Mouse (Mus musculus): ENCODE results near the gene Clptm1. TPM values are rescaled to one million over a fixed set of nuclear protein-coding genes. Genes with fewer than 3 reads are reported as not detected.
"Not testable (repeated sequence)": the region's sequence is repeated elsewhere in the genome, so short reads cannot be mapped to it uniquely, and the experiment has no call there.

Clptm1 gene
- total RNA-seq, 4 experiments from 2014 or later = 140 to 150 (median 146) TPM

GRCm38 (mm10) chr7:19609641-19610332 lies 55.0 kb downstream of the Clptm1 start:
- DNase-seq (ENCODE audit: low spot score in 2 of 2) = no peak

GRCm38 (mm10) chr7:19607291-19607690 lies 57.5 kb downstream of the Clptm1 start:
- no peak for DNase-seq (ENCODE audit: low spot score in 2 of 2)

GRCm38 (mm10) chr7:19604606-19605214 lies 60.1 kb downstream of the Clptm1 start:
- DNase-seq (ENCODE audit: low spot score in 2 of 2) = not testable (repeated sequence)

DNA sequence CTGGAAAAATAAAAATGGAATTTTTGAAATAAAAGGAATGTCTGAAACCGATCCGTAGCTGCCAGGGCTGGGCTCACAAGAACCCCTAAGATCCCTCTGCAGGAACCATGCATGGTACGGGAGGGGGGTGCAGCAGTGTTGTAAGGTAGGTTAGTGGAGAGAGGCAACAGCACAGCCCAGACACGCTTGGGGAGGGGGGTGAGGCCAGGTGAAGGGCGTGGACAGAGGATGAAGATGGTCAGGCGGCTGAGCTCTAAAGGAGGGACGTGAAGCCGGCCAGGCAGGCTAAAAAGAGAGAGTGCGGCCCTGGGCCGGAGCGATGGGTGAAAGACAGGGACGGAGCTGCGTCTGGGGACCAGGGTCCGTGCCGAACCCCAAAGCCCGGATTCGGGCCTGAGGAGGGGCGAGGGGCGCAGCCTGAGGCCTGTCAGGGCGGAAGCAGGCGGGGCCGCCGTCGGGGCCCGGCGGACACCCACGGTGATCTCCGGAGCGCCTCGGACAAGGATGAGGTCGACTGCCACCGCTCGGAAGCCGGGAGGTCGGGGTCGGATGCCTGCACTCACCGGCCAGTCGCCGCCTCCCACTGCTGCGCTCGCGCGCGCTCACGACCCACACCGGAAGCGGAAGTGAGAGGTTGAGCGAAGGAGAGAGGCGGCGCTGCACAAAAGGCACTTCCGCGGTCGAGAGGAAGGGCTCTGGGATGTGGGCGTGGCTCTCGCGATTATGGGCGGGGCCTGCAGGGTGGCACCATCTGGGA lies 60.8 kb downstream of the Clptm1 start, which contains the start of gene Clasrp:
TSS of gene Clasrp (minus strand) at position 638 of the 757 bp plus-strand sequence.
- DNase-seq (ENCODE audit: low spot score in 2 of 2) = peak; percentile 93

GRCm38 (mm10) chr7:19603055-19603454 lies 61.8 kb downstream of the Clptm1 start:
- DNase-seq (ENCODE audit: low spot score in 2 of 2) = no peak

- peak; percentile 53 to 81 for DNase-seq (ENCODE audit: low spot score in 2 of 2)
These were observed 64.3 kb downstream of the Clptm1 start for GRCm38 (mm10) chr7:19600562-19600961.

- no peak for DNase-seq (ENCODE audit: low spot score in 2 of 2)
These were observed 71.6 kb downstream of the Clptm1 start for GRCm38 (mm10) chr7:19593061-19593730.

GRCm38 (mm10) chr7:19589917-19590316 lies 74.9 kb downstream of the Clptm1 start:
- DNase-seq (ENCODE audit: low spot score in 2 of 2) = peak; percentile 78 to 80

- DNase-seq (ENCODE audit: low spot score in 2 of 2) = peak in 1 of 2 experiments; percentile 56
These were observed 75.6 kb downstream of the Clptm1 start for GRCm38 (mm10) chr7:19589207-19589606.

GRCm38 (mm10) chr7:19586269-19586668 lies 78.6 kb downstream of the Clptm1 start:
- DNase-seq (ENCODE audit: low spot score in 2 of 2) = no peak

Other genes starting within 250 kb of the Clptm1 start
- 100 to 1,000 TPM in 1 of 4 experiments, 10 to 100 TPM in 3; 87.6 to 103 (median 95.0) TPM for gene Mark4, start 206.2 kb downstream of the Clptm1 start, total RNA-seq (2022)
- under 1 TPM; 0.08 to 0.41 (median 0.38) TPM for gene Exoc3l2, start 201.7 kb downstream of the Clptm1 start, total RNA-seq (2022)
- gene Bloc1s3, start 156.7 kb downstream of the Clptm1 start, total RNA-seq (2022) = 1 to 10 TPM; 4.7 to 6.7 (median 5.9) TPM
- 10 to 100 TPM; 17.1 to 25.2 (median 21.6) TPM for gene Trappc6a, start 156.6 kb downstream of the Clptm1 start, total RNA-seq (2022)
- gene Nkpd1, start 147.2 kb downstream of the Clptm1 start, total RNA-seq (2022) = under 1 TPM; 0.39 to 0.86 (median 0.77) TPM
- gene Ppp1r37, start 102.0 kb downstream of the Clptm1 start, total RNA-seq (2022) = 100 to 1,000 TPM in 2 of 4 experiments, 10 to 100 TPM in 2; 97.7 to 120 (median 108) TPM
- gene Zfp296, start 87.7 kb downstream of the Clptm1 start, total RNA-seq (2022) = 1 to 10 TPM in 2 of 4 experiments, under 1 TPM in 2; 0.90 to 1.3 (median 1.0) TPM
- gene Gemin7, start 87.4 kb downstream of the Clptm1 start, total RNA-seq (2022) = 10 to 100 TPM; 43.4 to 54.4 (median 49.2) TPM
- 100 to 1,000 TPM in 2 of 4 experiments, 10 to 100 TPM in 2; 96.9 to 109 (median 101) TPM for gene Clasrp, start 60.5 kb downstream of the Clptm1 start, total RNA-seq (2022)
- 10 to 100 TPM in 2 of 4 experiments, 1 to 10 TPM in 2; 8.3 to 11.2 (median 10.5) TPM for gene Relb, start 35.6 kb downstream of the Clptm1 start, total RNA-seq (2022)
- under 1 TPM in 1 of 4 experiments, not detected in 3; 0.66 TPM for gene Apoc2, start 12.9 kb upstream of the Clptm1 start, total RNA-seq (2022)
- gene Gm44805, start 16.4 kb upstream of the Clptm1 start, total RNA-seq (2022) = not detected
- 1 to 10 TPM in 1 of 4 experiments, not detected in 3; 1.2 TPM for gene Apoc4, start 16.4 kb upstream of the Clptm1 start, total RNA-seq (2022)
- 10 to 100 TPM in 1 of 4 experiments, 1 to 10 TPM in 3; 5.3 to 10.7 (median 6.0) TPM for gene Apoc1, start 27.6 kb upstream of the Clptm1 start, total RNA-seq (2022)
- 1,000 to 10,000 TPM; 1,861 to 4,366 (median 2,827) TPM for gene Apoe, start 34.2 kb upstream of the Clptm1 start, total RNA-seq (2022)
- 100 to 1,000 TPM; 104 to 112 (median 109) TPM for gene Tomm40, start 50.4 kb upstream of the Clptm1 start, total RNA-seq (2022)
- 1 to 10 TPM; 5.7 to 8.2 (median 7.0) TPM for gene Nectin2, start 85.5 kb upstream of the Clptm1 start, total RNA-seq (2022)
- gene Bcam, start 106.0 kb upstream of the Clptm1 start, total RNA-seq (2022) = 10 to 100 TPM; 11.0 to 15.2 (median 13.2) TPM
- not detected for gene Cblc, start 131.8 kb upstream of the Clptm1 start, total RNA-seq (2022)
- gene Bcl3, start 157.7 kb upstream of the Clptm1 start, total RNA-seq (2022) = 10 to 100 TPM in 1 of 4 experiments, 1 to 10 TPM in 1, under 1 TPM in 2; 0.75 to 11.9 (median 2.3) TPM
- gene Gm19345, start 187.0 kb upstream of the Clptm1 start, total RNA-seq (2022) = 1 to 10 TPM; 1.5 to 2.6 (median 2.2) TPM
- not detected for gene Ceacam16, start 196.3 kb upstream of the Clptm1 start, total RNA-seq (2022)
- gene Ceacam19, start 222.9 kb upstream of the Clptm1 start, total RNA-seq (2022) = not detected

Measured in layer of hippocampus, adult 8-10 months (tissue).